Mouse (Mus musculus) hindbrain, embryonic 12.5 days (tissue): ENCODE measurements around the gene Ascl2. TPM values are rescaled to one million over a fixed set of nuclear protein-coding genes. Genes with fewer than 3 reads are reported as not detected.

Experiments
- ATAC-seq: fragments of 200-750 bp; cut with Nextera tagmentation; 2 replicates; pipeline ENCODE4 v1.8.0; 2017; ENCODE audit warnings: moderate TSS enrichment; ENCODE audit not compliant: low FRiP score
- H3K27ac ChIP-seq: fragments of 300-500 bp; sonication (generic); 2 replicates; pipeline ENCODE4 v1.5.1; 2016; ENCODE audit warnings: mild to moderate bottlenecking
- H3K27me3 ChIP-seq: fragments of 300-500 bp; sonication (generic); 2 replicates; pipeline ENCODE4 v1.6.1; 2016; ENCODE audit warnings: mild to moderate bottlenecking
- H3K36me3 ChIP-seq: fragments of 300-500 bp; sonication (generic); 2 replicates; pipeline ENCODE4 v1.6.1; 2016; ENCODE audit warnings: mild to moderate bottlenecking
- H3K4me1 ChIP-seq: fragments of 300-500 bp; sonication (generic); 2 replicates; pipeline ENCODE4 v1.6.1; 2016
- H3K4me2 ChIP-seq: fragments of 300-500 bp; sonication (generic); replicated peaks from 2 replicates; pipeline ENCODE4 v1.6.1; 2016; ENCODE audit warnings: mild to moderate bottlenecking
- H3K4me3 ChIP-seq: fragments of 300-500 bp; sonication (generic); 2 replicates; pipeline ENCODE4 v1.5.1; 2016; ENCODE audit warnings: mild to moderate bottlenecking
- H3K9ac ChIP-seq: fragments of 300-500 bp; sonication (generic); 2 replicates; pipeline ENCODE4 v1.6.1; 2016; ENCODE audit warnings: mild to moderate bottlenecking, moderate library complexity
- H3K9me3 ChIP-seq: fragments of 300-500 bp; sonication (generic); replicated peaks from 2 replicates; pipeline ENCODE4 v1.6.1; 2016; ENCODE audit warnings: mild to moderate bottlenecking
- WGBS: fragments of 180-500 bp; shearing (Covaris S2); methylation state at CpG from one replicate; pipeline ENCODE4 v1.1.7; 2016; 5-methylcytosine and 5-hydroxymethylcytosine counted together
- polyA plus RNA-seq: library from polyadenylated mRNA; unstranded; fragments of >200 nt; fragmentation: Nextera tagmentation; extraction: Ambion mirVana; gene quantifications from 2 replicates; pipeline ENCODE4 v1.2.1, GENCODE M21; 2016

Gene Ascl2
- polyA plus RNA-seq, 1 experiment from 2014 or later: 0.41 TPM

DNA sequence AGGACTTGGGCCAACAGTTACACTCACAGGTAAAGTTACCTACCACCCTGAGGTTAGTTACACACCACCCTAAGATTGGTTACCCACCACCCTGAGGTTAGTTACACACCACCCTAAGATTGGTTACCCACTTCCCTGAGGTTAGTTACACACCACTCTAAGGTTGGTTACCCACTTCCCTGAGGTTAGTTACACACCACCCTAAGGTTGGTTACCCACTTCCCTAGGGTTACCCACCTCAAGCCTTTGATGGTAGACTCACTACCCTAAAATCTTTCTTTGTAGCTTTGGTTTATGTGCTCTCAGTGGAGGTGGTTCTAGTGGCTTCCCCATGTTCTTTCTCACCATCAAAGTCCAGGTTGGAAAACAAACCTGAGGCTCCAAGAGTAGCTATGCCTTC is 25.9 kb upstream of the Ascl2 start:
- no peak for ATAC-seq

GRCm38 (mm10) chr7:142987718-142988117 is 18.7 kb upstream of the Ascl2 start:
- ATAC-seq: no peak
- Histone ChIP-seq H3K4me3 (no peak overlapping the region), H3K9me3 (no peaks in the 10 kb centered on the region), H3K4me1 (no peaks in the 10 kb centered on the region), H3K9ac (no peak overlapping the region), H3K36me3 (no peaks in the 10 kb centered on the region), H3K4me2 (no peak overlapping the region), H3K27me3 (no peaks in the 10 kb centered on the region), H3K27ac (no peak overlapping the region)
- WGBS: 86% methylated on average over 3 of the region's 3 CpGs

More for the DNA sequence above, 25.9 kb upstream of the Ascl2 start:
- H3K27ac ChIP-seq: no peak overlapping the region
- no peaks in the 10 kb centered on the region for H3K27me3 ChIP-seq
- H3K4me1 ChIP-seq: no peaks in the 10 kb centered on the region
- no peak overlapping the region for H3K4me2 ChIP-seq
- H3K9me3 ChIP-seq: no peaks in the 10 kb centered on the region
- no peak overlapping the region for H3K4me3 ChIP-seq
- no peak overlapping the region for H3K9ac ChIP-seq
- H3K36me3 ChIP-seq: no peaks in the 10 kb centered on the region

GRCm38 (mm10) chr7:142985146-142985545 is 16.1 kb upstream of the Ascl2 start:
- no peak overlapping the region for H3K27ac ChIP-seq
- H3K9me3 ChIP-seq: no peaks in the 10 kb centered on the region
- no peak for ATAC-seq
- no peak overlapping the region for H3K4me3 ChIP-seq
- H3K36me3 ChIP-seq: no peaks in the 10 kb centered on the region
- 92% methylated on average over 4 of the region's 4 CpGs for WGBS
- no peaks in the 10 kb centered on the region for H3K4me1 ChIP-seq
- H3K4me2 ChIP-seq: no peak overlapping the region
- H3K9ac ChIP-seq: no peak overlapping the region
- H3K27me3 ChIP-seq: no peaks in the 10 kb centered on the region

DNA sequence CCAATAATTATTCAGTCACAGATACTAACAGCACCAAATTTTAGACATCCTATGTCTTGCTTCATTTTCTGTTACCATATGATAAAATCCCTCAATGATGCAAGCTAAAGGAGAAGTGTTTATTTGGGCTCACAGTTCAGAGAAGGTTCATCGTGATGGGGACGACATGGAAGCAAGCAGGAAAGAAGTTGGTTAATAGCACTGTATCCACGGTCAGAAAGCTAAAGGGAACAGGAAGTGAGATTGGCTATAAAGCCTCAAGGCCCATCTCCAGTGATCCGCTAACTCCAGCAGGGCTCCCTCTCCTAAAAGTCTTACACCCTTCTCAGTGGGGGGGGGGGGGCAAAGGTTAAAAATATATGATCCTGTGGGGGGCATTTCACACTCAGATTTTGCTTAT is 12.8 kb upstream of the Ascl2 start:
- H3K27me3 ChIP-seq: no peaks in the 10 kb centered on the region; the same call in 1 of the 2 replicates
- no peak overlapping the region for H3K4me2 ChIP-seq
- H3K4me1 ChIP-seq: no peaks in the 10 kb centered on the region
- WGBS: 86% methylated on average over 4 of the region's 4 CpGs
- H3K4me3 ChIP-seq: no peak overlapping the region
- no peak overlapping the region for H3K9ac ChIP-seq
- H3K27ac ChIP-seq: no peak overlapping the region
- ATAC-seq: no peak
- H3K36me3 ChIP-seq: no peaks in the 10 kb centered on the region
- no peaks in the 10 kb centered on the region for H3K9me3 ChIP-seq

DNA sequence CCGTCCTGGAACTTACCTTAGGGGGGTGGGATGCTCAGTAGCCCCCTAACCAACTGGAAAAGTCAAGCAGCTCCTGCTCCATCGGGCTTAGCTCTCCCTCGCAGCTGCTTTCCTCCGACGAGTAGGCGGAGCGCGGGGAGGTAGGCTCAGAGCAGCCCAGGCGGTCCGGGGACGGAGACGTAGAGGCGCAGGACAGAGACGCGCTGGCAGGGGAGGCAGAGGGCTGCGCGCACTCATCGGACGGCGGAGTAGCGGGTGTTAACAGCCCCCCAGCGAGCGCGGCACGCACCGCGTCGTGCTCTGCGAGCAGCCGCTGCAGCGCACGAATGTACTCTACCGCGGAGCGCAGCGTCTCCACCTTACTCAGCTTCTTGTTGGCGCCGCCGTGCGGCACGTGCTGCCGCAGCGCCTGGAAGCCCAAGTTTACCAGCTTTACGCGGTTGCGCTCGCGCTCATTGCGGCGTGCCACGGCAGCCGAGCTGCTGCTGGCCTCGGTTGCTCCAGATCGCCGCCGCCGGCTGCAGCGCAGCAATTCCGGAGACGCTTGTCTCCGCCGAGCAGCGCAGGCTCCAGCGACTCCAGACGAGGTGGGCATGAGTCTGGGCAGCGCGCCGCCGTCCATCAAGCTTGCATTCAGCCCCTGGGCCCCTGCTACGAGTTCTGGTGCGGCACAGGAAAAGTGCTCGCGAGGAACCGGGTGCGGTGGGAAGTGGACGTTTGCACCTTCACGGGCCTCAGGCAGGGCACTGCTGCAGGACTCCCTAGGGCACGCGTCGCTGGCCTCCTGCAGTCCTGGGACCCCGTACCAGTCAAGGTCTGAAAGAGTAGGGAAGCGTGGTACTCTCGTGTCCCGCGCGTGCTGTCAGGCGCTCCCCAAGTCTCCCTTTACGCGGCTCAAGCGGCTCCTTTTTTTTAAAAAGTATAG is 918 bp downstream of the Ascl2 start:
- H3K9me3 ChIP-seq: no peaks in the 10 kb centered on the region
- H3K4me2 ChIP-seq: peak overlapping the region; percentile 77
- ATAC-seq: peak; percentile 67
- WGBS: under 1% methylated on average over 88 of the region's 90 CpGs
- H3K4me3 ChIP-seq: peak overlapping the region; percentile 36
- peaks cover 24% of the 10 kb centered on the region for H3K4me1 ChIP-seq
- peaks cover 85% of the 10 kb centered on the region for H3K27me3 ChIP-seq
- H3K9ac ChIP-seq: peak overlapping the region; percentile 36; the same call in 1 of the 2 replicates
- H3K27ac ChIP-seq: no peak overlapping the region
- H3K36me3 ChIP-seq: no peaks in the 10 kb centered on the region

DNA sequence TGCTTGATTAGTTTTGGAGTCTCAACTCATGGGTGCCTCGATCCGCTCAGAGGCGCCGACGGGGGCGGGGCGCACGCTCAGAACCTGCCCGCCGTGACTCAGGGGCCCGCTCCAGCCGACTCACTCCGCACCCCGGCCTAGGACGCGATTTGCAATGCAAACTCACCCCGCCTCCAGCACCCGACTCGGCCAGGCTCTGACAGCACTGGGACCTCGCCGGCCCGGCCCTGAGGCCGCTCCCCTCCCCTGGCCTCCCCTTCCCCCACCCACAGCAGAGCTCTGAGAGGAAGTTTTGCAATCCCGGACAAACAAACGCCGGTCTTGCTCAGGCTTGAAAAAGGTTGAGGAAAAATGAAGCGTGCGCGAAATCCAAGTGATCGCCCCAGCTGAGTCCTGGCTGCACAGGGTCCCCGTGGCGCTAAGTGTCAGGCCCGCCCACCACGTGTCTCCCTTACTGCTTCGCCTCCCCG is 1.6 kb downstream of the Ascl2 start:
- H3K4me3 ChIP-seq: peak overlapping the region; percentile 36
- under 1% methylated on average over 36 of the region's 36 CpGs for WGBS
- no peaks in the 10 kb centered on the region for H3K36me3 ChIP-seq
- no peak overlapping the region for H3K27ac ChIP-seq
- H3K4me2 ChIP-seq: peak overlapping the region; percentile 77
- H3K4me1 ChIP-seq: peaks cover 24% of the 10 kb centered on the region
- peak overlapping the region; percentile 36; the same call in 1 of the 2 replicates for H3K9ac ChIP-seq
- no peaks in the 10 kb centered on the region for H3K9me3 ChIP-seq
- peak; percentile 36; the same call in 1 of the 2 replicates for ATAC-seq
- H3K27me3 ChIP-seq: peaks cover 84% of the 10 kb centered on the region

- Histone ChIP-seq H3K4me1 (0 out of 2 replicates have a peak, but pooled peaks cover 7% of the 10 kb centered on the region), H3K27me3 (peaks cover 9% of the 10 kb centered on the region), H3K36me3 (no peaks in the 10 kb centered on the region), H3K27ac (no peak overlapping the region), H3K4me3 (no peak overlapping the region), H3K4me2 (no peak overlapping the region), H3K9me3 (no peaks in the 10 kb centered on the region; the same call in 1 of the 2 replicates), H3K9ac (no peak overlapping the region)
- ATAC-seq: peak; percentile 84
- 72% methylated on average over 4 of the region's 4 CpGs for WGBS
These were observed 9.3 kb downstream of the Ascl2 start for GRCm38 (mm10) chr7:142959752-142960151.

- WGBS: 86% methylated on average over 1 of the region's 1 CpGs
- 0 out of 2 replicates have a peak, but pooled peaks cover 3% of the 10 kb centered on the region for H3K27me3 ChIP-seq
- 0 out of 2 replicates have a peak, but pooled peaks cover 7% of the 10 kb centered on the region for H3K4me1 ChIP-seq
- H3K27ac ChIP-seq: no peak overlapping the region
- no peak overlapping the region for H3K4me2 ChIP-seq
- no peaks in the 10 kb centered on the region; the same call in 1 of the 2 replicates for H3K9me3 ChIP-seq
- H3K9ac ChIP-seq: no peak overlapping the region
- ATAC-seq: no peak
- no peaks in the 10 kb centered on the region for H3K36me3 ChIP-seq
- no peak overlapping the region for H3K4me3 ChIP-seq
These were observed 10.2 kb downstream of the Ascl2 start for GRCm38 (mm10) chr7:142958817-142959216.

- WGBS: 77% methylated on average over 2 of the region's 2 CpGs
These were observed 13.0 kb downstream of the Ascl2 start for GRCm38 (mm10) chr7:142956018-142956417.

DNA sequence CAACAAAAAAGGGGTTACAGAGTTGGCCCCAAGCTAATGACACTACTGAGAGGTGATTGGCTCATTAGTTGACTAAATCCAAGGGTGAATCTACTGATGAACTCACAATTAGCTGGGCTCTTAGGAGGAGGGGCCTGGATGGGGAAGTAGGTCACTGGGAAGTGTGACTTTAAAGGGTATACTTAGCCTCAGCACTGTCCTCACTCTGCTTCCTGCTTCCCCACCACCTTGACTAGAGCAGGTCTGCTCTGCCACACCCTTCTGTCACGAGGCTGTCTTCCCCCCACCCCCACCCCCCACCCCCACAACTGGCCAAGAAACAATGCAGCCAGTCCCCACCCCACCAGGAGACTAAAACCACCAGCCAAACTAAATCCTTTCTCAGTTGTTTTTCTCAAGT is 19.5 kb downstream of the Ascl2 start:
- H3K36me3 ChIP-seq: no peaks in the 10 kb centered on the region

More at GRCm38 (mm10) chr7:142956018-142956417, 13.0 kb downstream of the Ascl2 start:
- Histone ChIP-seq H3K4me3 (no peak overlapping the region), H3K27ac (no peak overlapping the region), H3K4me1 (0 out of 2 replicates have a peak, but pooled peaks cover 7% of the 10 kb centered on the region), H3K36me3 (no peaks in the 10 kb centered on the region), H3K9me3 (no peaks in the 10 kb centered on the region; the same call in 1 of the 2 replicates), H3K27me3 (0 out of 2 replicates have a peak, but pooled peaks cover 3% of the 10 kb centered on the region), H3K4me2 (no peak overlapping the region), H3K9ac (no peak overlapping the region)
- ATAC-seq: no peak

DNA sequence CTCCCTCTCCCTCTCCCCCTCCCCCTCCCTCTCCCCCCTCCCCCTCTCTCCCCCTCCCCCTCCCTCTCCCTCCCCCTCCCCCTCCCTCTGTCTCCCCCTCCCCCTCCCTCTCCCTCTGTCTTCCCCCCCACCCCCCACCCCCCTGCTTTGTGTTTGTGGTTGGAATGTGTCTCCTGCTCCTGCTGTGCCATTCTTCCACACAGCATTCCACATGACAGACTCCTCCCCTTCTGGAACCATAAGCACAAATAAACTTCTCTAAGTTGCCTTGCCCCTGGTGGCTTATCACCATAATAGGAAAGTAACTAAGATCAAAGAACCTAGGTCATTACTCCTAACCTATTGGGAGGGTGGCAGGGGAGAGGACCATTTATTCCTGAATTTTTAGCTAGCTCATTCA is 31.4 kb downstream of the Ascl2 start:
- Histone ChIP-seq H3K4me1 (no peaks in the 10 kb centered on the region), H3K9me3 (no peaks in the 10 kb centered on the region), H3K27ac (no peak overlapping the region), H3K9ac (no peak overlapping the region), H3K27me3 (no peaks in the 10 kb centered on the region), H3K36me3 (no peaks in the 10 kb centered on the region), H3K4me3 (no peak overlapping the region), H3K4me2 (no peak overlapping the region)
- no peak for ATAC-seq

More for the DNA sequence above, 19.5 kb downstream of the Ascl2 start:
- Histone ChIP-seq H3K4me2 (no peak overlapping the region), H3K9me3 (no peaks in the 10 kb centered on the region), H3K9ac (no peak overlapping the region), H3K4me3 (no peak overlapping the region), H3K27me3 (0 out of 2 replicates have a peak, but pooled peaks cover 3% of the 10 kb centered on the region), H3K27ac (no peak overlapping the region), H3K4me1 (no peaks in the 10 kb centered on the region)
- WGBS: 13% methylated on average over 1 of the region's 1 CpGs
- ATAC-seq: no peak

DNA sequence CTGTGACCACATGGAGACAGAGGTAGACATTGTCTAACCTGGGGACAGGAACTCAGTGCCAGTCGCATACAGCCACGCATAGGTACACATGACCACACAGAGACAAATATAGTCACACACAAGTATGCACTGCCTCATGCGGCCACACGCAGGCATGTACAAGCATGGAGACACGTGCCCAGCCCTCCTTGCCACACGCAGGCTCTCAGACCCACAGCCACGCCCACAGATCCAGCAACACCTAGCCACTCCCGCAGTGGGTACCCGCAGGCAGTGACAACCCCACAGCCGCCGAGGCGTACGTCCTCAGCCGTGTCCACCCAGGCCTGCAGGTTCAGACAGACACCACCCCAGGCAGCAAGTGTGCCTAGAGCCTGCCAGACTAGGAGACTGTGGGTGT is 33.4 kb downstream of the Ascl2 start:
- ATAC-seq: no peak
- no peak overlapping the region for H3K4me3 ChIP-seq
- WGBS: 95% methylated on average over 14 of the region's 14 CpGs
- H3K27ac ChIP-seq: no peak overlapping the region
- no peaks in the 10 kb centered on the region for H3K9me3 ChIP-seq
- H3K4me2 ChIP-seq: no peak overlapping the region
- no peaks in the 10 kb centered on the region for H3K36me3 ChIP-seq
- no peaks in the 10 kb centered on the region for H3K27me3 ChIP-seq
- H3K4me1 ChIP-seq: no peaks in the 10 kb centered on the region
- H3K9ac ChIP-seq: no peak overlapping the region
